Mouse (Mus musculus) kidney, postnatal 25 days (tissue): ENCODE measurements around the gene Bcl2l2.

Experiments used
- DNase-seq, 2 experiments: peaks; one replicate each; pipeline ENCODE4 v3.0.0; 2021; ENCODE audit warnings: mixed read lengths in 2 of 2

Bcl2l2 gene

GRCm38 (mm10) chr14:54937361-54938182 lies 54.4 kb downstream of the Bcl2l2 start:
- DNase-seq: no peak
